Mouse (Mus musculus) layer of hippocampus, postnatal 14 days (tissue): ENCODE data around the gene Bmper. TPM values are rescaled to one million over a fixed set of nuclear protein-coding genes. Genes with fewer than 3 reads are reported as not detected.

ENCODE experiments used
- DNase-seq, 2 experiments: peaks; one replicate each; pipeline ENCODE4 v3.0.0; 2021 to 2022; ENCODE audit warnings: low spot score in 2 of 2, mixed read lengths in 1 of 2
- total RNA-seq, 2 experiments: library from RNA; stranded (reverse); gene quantifications; 2 replicates each; pipeline ENCODE4 v1.2.3; 2021

Gene Bmper
- total RNA-seq, 2 experiments from 2014 or later: 4.9 to 5.6 TPM

DNA sequence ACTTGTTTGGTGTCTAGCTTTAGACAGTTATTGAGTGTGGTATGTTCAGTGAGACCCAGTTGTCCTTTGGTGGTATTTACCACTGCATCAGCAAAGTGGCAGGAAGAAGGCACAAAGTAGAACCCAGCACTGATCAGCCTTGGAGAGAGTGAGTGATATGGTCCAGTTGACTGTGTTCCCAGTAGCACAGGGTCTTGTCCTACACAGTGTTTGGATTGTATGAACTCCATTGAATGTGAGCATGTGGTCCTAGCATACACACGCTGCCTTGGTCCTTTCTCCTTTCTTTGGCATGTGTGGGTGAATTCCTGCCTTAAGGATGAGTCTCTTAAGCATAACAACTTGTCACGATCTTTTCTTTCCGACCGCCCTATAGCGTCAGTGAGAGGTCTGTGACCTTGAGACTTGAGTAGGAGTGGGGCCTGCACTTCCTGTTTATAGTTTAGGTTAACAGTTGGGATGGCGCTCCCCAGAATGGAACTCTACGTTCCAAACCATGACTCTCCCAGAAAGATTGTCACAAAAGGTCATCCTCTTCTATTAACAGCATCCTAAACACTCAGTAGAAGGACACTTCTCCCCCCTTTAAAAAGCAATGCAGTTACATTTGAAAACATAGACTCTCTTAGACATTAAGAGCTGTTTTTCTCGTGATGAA lies 10.7 kb downstream of the Bmper start:
- DNase-seq: no peak

DNA sequence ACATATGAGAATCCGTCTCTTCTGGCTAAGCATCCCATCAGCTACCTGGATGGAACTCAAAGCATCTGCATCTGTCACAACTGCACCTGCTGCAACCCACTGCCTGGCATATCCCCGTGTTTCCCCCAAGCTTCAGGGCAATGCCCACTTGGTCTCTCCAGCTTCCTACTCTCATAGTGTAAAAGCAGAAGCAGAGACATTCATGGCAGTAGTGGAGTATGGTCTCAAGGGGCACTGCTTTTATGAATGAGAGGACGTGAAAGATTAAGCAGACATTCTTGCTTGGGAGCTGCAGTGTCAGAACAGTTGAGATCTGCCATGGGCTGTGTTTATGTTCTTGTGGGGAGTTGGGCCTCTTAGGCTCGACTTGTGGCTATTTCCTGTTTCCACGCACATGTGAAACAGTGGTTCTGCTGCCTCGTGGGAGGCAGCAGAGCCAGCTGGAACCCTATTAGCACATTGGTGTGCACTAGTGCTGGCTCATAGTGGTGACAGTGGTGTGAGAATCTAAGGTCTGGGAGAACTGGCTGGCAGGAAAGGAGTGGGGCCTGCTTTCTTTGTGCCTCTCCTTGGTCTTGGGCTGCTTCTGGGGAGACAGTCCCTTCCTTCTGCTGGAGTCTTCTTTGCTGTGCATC lies 12.6 kb downstream of the Bmper start:
- no peak for DNase-seq

DNA sequence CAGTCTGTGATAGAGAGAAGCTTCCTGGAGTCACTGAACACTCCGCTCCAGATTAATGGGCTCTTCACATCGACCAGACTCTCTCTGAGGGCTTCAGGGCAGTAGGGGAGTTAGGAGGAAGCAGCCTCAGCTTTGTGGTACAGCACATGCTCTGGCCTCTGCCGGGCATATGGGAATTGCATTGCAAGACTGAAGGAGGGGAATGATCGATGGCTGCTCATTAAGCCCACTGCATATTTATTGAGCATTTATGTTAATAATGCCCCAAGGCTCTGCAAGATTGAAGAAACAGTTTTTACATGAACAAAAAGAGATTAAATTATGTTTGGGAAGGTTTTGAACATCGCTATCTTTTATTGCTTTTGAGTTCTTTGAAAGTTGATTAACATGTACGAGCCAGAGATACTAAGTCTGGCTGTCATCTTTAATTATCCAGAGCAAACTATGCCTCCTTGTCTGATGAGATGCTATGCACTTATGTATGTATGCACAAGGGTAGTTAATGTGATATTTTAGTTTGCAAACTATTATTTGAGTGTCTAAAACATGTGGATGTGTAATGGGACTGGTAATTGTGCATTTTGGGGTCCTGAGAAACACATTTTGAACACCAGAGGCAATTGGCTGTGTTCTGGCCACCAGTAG lies 13.9 kb downstream of the Bmper start:
- no peak for DNase-seq

DNA sequence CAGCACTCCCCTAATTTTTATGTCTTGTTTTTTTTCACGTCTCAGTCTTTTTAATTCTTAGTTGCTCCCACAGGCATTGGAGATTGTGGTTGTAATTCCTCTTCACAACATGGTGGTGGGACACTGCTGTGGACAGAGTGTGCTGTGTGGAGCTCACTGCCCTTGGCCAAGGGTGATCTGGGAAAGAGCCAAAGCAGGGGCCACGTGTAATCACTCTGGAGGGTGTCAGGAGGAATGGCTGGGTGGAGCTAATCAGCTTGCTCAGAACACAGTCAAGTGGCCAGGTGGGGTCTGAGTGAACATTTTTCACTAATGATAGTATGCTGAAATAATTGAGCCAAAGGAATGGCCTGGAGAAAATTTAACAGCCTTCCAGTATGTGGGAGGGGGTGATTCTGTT lies 16.1 kb downstream of the Bmper start:
- DNase-seq: no peak

DNA sequence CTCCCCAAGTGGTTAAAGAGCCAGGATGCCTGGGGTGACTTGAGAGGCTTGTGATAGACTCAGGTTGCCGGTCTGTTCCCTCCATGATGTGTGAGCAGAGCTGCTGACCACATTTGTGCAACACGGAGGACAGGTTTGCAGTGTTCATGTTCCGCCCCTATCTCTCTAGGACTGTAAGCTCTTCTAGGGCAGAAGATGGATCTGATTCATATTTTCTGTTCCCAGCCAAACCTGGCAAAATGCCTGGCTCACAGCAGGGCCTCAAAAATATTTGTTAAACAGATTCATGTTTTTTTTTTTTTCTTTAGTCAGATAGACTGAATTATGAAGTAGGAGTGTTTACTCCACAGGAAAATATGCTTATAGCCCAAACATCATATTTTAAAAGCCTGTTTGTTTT lies 20.0 kb downstream of the Bmper start:
- peak; percentile 42 to 75 for DNase-seq

DNA sequence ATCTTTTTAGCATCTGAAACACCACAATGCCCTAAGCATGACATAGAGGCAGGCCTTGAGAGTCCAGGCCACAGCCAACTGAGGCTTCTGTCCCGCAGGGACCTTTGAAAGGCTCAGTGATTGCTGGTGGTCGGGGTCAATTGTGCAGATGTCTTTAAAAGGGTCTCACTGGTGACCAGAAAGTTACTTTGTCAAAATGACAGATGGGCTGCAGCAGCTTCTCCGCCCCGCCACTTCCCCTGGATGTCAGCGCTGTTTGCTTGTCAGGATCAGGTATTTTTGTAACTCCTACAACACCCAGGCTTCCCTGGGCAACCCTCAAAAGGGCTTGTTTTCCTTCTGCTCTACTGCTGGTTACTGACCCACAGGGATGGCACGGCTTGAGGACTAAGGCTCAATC lies 21.0 kb downstream of the Bmper start:
- no peak for DNase-seq

DNA sequence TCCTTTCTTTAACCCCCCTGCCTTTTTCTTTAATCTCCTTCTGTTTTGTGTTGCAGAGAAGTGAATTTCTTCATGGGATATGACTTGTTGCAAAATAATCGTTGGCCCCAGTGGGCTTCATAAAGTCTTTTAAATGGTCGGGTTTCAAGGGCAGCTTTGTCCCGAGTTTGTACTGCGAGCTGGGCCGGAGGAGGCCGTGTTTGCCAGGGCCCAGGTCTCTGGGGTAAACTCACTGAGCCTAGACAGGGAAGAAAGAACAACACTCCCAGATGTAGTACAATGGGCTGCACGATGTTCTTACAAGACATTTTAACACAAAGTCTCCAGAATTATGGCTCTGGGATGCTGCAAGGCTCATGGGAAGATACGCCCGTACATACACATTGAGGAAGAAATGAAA lies 23.5 kb downstream of the Bmper start:
- no peak for DNase-seq

DNA sequence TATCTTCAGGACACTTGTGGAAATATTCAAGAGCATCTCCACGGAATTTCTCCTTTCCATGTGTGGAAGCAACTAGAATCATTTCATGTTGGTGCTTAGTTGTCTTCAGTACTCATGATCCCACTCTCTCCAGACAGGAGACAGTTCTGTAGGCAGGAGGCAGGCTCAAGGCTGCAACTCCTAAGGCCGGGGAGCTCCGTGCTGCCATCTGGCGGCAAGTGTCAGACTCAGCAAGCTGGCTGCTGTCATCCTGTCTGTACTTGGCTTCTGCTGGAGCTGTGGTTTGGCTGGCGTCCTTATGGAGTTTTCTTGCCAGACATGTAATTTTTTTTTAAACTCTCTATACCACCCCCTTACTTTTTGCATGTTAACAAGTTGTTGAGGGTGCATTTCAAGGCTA lies 27.1 kb downstream of the Bmper start:
- DNase-seq: peak; percentile 73 to 85

DNA sequence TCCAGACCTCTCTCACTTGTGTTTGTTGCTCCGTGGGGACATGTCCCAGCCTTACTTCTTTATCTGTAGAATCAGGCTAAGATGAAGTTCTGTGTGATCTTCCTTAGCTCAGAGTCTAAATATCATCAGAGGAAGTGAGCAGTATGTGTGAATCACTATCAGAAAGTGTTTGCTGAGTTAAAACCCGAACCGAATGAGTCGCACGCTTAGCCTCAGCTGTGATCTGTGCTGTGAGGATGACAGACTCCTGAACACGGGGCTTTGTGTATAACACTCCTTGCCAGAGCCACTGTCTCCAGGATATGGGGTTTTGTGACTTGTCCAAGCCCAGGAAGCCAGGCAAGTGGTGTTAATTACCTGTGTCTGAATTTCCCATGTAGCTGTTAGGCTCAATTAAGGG lies 28.1 kb downstream of the Bmper start:
- DNase-seq: no peak

DNA sequence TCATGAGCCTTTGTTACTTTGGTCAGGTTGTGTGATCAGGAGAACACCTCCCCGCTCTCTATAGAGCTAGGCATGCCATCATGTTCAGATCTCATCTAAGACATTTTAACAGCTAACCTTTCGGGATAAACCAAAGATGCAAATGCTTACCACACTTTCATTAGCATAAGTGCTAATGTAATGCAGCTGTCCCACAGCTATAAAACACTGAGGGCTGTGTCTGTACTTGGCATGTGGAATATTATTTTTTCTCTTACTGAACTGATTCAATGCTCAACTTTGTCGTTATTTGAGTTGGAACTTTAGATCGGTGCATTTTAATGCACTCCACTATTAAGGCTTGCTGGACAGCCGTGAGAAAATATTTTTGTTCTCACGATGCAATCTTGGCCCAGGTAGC lies 30.7 kb downstream of the Bmper start:
- no peak for DNase-seq

DNA sequence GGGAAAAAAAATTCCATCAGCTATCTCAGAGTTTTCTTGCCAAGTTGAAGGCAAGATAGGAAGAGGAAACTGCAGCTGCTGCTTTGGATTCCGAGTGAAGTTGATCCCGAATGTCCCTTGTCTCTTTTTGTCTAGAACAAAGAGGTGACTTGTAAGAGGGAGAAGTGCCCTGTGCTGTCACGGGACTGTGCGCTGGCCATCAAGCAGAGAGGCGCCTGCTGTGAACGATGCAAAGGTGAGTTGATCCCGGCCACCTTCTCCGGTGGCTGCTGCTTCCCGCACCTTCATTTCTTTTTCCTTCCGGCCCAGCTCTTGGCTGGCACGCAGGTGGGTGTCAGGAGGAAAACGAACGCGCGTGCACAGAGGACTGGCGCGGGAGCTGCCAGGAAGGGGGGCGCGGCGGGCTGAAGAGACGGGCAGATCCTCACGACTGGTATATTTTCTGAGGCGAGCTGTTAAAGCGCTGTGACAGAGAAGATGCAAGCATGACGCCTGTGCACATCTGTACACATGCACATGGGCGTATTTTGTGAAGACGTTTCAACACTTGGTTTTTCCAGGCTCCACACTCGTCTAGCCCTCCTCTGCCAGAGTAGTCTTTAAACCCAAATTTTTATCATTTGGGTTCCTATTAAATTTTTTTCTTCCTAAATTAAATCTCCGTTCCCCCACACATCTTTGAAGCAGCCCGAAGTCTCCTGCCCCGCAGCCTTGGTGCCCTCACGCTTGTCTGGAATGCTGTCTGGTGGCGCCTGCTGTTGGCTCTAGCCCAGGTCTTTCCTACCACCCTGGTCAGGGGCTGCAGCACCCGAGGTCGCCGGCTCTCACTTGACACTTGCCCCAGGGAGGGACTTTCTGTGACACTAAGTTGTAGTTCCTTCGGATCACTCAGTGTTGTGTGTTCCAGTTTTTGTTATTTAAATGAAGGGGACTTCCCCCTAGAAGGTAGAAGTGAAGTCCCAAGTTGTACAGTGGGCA lies 31.6 kb downstream of the Bmper start:
- DNase-seq: no peak

DNA sequence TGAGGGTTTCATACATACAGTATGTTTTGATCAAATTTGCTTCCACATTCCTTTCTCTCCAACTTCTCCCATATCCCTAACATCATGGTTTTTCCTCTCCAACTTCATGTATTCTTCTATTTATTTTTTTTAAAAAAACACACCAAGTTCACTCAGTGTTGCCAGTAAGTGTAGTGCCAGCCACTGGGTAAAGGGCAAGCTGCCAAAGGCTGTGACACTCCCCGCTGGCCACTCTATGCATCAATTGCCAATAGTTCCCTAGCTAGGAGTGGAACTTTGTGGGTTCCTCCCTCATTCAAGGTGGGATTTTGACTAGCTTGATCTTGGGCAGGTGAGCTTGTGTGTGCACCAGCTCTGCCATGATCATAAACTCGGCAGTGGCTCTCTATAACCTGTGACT lies 33.0 kb downstream of the Bmper start:
- peak in 1 of 2 experiments; percentile 16 for DNase-seq

DNA sequence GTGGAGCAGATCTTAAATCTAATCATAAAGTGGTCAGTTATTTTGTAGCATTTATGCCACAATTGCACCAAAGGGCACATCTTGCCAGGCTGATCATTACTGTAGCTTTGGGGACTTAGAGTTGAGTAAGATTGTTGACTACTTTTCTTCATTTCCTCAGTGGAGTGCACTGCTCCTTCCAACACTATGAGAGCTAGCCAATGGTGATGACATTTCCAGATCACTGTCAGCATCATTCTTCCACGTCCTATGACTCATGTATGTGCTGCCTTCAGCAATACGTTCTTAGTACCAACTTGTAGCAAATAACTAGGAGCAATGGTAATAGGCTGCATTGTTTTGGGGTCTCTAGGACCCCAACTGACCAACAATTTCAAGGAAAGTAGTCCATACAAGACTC lies 33.7 kb downstream of the Bmper start:
- no peak for DNase-seq

DNA sequence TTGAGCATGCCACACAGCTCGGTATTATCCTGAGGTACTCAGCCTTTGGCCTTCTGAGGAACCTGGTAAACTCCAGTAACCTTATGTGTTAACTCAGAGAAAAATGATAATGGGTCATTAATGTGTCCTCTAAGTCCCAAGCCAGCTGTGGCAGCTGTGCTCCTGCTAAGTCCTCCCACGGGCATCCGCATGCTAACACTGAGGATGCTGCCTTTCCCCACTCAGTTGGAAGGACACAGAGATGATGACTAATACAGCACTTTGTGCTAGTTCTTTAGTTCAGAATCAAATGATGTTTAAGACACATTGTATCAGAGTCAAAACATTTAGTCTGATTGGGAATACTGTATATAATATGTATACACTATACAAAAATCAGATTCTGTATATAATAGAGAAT lies 39.0 kb downstream of the Bmper start:
- DNase-seq: no peak

DNA sequence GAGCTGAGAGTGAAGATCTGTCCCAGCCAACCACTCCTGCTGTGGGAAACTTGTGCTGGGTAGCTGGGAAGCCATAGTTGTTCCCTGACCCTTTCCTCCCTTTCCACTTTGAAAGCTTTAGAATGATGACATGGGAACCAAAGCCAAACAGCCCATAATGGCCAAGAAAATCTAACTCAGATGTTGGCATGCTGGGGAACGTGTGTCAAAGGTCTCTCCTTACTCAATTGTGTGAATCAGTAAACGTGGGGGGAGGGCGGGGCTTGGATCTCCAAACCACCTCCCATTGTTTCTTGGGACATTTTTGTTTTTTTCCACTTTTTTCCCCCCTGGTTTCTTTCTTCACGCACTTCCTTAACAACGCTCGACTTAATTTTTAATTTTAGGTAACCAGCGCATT lies 40.0 kb downstream of the Bmper start:
- no peak for DNase-seq

DNA sequence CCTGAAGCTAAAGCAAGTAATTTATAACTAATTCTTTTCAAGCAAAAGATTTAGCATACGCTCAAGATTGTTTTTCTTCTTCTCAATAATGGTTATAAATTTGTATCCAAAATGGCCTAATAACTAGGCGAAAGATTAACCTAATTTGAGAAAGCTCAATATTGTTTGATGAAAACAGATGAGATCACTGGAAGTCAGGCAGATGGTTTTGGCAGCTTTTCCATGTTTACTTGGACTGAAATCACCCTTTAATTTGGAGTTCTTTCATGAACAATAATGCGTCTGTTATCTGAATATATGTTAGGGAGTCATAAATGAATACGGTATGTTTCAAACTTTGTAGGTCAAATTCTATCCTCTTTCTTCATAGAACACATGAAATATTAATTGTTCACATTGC lies 41.6 kb downstream of the Bmper start:
- peak in 1 of 2 experiments; percentile 38 for DNase-seq

DNA sequence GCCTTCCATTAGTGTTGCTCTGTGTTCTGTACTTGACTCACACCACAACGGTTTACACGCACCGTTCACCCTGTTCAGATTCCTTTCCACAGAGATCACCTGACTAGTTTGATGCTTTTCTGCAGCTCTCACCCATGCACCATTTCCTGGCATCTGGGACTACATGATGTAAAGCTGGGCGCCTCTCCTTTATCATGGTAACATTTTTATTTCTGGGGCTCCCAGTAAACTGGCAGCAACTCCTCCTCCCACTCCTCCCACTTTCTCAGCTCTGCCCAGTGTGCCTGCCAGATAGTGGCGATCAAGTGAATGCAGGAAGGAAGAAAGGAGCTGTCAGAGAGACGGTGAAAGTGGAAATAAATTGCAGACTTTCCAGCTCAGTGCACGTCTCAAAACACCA lies 45.7 kb downstream of the Bmper start:
- DNase-seq: no peak

DNA sequence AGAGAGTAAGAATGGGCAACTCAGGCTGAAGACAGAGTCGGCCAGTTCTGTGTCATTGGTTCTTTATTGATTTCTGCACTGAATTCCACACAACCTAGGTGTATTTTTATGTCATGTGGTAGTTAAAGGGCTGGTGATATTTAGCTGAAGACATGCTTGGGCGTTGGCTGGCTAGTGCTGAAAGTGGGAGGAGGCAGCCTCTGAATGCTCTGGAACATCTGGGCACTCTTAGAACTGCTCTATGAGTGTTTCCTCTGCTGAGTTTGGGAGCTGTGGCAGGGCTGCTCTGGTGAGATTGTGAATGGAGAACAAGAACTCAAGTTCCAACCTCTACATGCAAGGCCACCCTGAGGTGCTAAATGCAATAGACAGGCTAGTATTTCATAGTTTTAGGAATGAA lies 46.2 kb downstream of the Bmper start:
- DNase-seq: no peak

DNA sequence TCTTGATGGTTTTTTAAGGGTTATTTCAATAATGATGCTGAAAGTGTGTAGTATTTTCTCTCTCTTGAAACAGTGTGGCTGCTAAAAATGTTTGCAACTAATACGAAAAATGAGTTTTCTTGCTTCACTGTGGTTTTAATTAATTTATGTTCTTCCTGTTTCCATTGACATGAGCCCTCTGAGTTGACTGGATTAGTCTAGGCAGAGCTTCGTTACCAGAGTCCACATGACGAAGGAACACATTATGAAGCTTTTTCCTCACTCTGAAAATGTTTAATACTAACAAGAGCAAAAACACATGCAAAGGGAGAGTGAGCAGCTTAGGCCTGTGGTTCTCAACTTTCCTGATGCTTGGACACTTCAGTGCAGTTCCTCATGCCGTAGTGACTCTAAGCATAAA lies 53.4 kb downstream of the Bmper start:
- no peak for DNase-seq

DNA sequence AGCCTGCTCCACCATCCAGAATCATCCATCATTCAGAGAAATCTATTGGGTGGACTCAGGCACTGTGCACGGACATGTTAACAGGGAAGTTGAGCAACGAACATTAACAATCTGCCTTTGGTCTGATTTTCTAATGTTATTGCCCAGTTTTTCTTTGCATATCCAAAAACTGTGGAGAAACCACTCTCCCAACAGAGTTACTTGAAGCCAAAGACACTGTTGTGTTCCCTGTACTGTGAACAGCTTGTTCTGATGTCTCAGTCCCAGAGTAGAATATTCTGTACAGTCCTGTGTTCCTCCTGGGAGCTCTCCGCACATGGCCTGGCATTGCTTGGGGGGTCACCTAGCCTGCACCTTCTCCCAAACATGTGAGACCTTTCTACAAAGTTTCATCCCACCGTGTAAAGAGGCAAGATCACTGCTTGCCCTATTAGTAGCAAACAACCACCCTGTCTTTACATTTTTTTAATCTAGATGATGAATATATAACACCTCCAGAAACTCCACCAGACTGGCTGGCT lies 62.1 kb downstream of the Bmper start:
- DNase-seq: no peak

DNA sequence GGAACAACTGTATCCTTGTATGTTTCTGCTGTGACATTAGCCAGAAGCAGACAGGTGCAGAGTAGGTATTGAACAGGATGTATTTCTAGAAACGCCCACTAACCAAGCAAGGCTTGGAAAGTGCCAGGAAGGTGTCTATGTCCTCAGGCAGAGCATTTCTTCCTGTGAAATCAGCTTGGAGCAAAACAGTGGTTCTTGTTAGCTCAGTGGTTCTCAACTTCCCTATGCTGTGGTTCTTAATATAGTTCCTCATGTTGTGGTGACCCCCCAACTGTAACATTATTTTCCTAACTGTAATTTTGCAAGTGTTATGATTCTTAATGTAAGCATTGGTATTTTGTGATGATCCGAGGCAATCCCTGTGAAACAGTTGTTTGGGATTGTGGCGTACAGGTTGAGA lies 70.7 kb downstream of the Bmper start:
- no peak for DNase-seq
